Mouse (Mus musculus): Measurements from ENCODE around the gene Zfp39. TPM values are rescaled to one million over a fixed set of nuclear protein-coding genes. Genes with fewer than 3 reads are reported as not detected.
A peak's percentile ranks its signal among the peaks of the same experiment; 100 is the strongest.

Gene Zfp39
- 6.9 and 7.5 TPM in 2 replicates for polyA plus RNA-seq (2015; fragmentation: Nextera tagmentation; extraction: Ambion mirVana)

DNA sequence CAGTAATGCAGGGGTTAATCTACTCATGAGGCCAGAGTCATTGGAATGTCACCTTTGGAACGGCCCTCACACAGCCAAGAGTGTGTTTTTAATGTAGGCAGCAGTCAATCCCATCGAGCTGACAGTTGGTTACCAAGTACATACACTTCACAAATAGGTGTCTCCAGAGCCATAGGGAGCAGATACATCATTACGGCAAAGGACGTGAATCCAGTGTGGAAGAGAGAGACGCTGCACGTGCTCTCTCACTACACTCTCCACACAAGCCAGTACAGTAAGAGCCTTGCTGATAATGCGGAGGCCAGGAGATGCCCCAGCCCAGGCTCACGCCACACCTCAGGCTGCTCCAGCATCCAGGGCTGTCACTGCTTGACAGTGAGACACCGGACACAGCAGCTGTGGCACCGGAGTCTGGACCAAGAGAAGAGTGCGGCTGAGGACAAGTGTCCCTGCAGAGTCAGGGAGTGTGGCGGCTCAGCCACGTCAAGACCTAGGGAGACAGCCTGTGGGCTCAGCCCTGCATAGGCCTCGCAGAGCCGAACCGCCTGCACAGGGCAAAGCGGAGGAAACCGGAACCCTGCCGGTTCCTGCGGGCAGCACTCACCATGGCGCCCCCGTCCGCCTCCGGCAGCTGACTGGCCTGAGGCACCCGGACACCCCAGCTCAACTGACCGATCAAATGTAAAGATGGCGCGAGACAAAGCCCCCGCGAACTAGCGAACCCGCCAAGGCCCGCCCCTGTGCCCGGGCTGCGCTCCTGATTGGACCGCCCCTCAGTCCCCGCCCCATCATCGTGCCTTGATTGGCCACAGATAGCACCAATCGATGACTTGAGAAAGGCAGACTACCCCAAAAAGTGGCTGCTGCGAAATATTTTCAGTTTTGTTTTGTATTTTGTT, at the start of gene Zfp39:
Gene Zfp39 (minus strand): TSS at position 715 of the 899 bp plus-strand sequence.
- peak within 1 kb of the TSS; percentile 84 for H3K4me3 ChIP-seq
- no peaks in the 10 kb centered on the region for H3K27me3 ChIP-seq
- no peaks in the 10 kb centered on the region for H3K9me3 ChIP-seq
- WGBS: 0% methylated on average over 40 of the region's 40 CpGs
- peak within 1 kb of the TSS; percentile 82 for H3K4me2 ChIP-seq
- H3K4me1 ChIP-seq: peaks cover 12% of the 10 kb centered on the region
- peaks cover 31% of the 10 kb centered on the region for H3K36me3 ChIP-seq
- H3K27ac ChIP-seq: peak within 1 kb of the TSS; percentile 82
- H3K9ac ChIP-seq: peak within 1 kb of the TSS; percentile 92
- ATAC-seq (ENCODE audit: insufficient number of reproducible peaks, insufficient read depth, low FRiP score, low TSS enrichment, low read depth): peak; percentile 96

DNA sequence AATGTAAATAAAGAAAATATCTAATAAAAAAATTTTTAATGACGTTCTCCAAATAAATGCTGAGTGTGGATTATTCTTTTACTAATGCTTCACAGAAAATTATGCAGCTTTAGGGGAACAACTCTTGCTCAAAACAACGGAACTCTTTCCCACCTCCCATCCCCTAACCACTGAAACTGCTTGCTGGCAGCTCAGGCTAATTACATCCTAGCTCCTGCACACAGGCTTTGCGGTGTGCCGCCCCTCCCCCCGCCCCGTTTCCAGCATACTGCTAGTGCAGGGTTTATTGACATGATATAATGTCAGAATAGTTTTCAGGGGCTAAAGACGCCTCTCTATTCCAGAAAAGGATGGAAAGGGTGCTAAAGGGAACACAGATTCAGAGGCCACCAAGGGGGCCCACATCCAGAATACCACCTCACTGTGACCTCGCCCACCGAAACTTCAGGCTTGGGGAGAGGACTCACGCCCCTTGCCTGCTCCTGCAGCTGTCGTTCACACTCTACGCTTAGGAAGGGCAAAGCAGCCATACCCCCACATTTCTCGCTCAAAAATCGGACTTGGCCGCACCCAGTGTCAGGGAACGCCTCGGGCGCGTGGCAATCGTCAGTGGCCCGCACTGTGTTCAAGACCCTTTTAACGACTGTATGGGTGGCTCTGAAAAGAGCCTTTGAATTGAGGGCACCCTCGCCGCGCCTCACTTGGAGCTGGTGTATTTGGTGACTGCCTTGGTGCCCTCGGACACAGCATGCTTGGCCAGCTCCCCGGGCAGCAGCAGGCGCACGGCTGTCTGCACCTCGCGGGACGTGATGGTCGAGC, 49.5 kb upstream of the Zfp39 start:
- Histone ChIP-seq H3K27ac (peak overlapping the region; percentile 98), H3K4me3 (peak overlapping the region; percentile 84), H3K9ac (peak overlapping the region; percentile 78), H3K4me2 (peak overlapping the region; percentile 94), H3K27me3 (peaks cover 24% of the 10 kb centered on the region), H3K4me1 (peaks cover 40% of the 10 kb centered on the region), H3K9me3 (no peaks in the 10 kb centered on the region), H3K36me3 (peaks cover 8% of the 10 kb centered on the region)
- no peak for ATAC-seq (ENCODE audit: insufficient number of reproducible peaks, insufficient read depth, low FRiP score, low TSS enrichment, low read depth)
- under 1% methylated on average over 33 of the region's 33 CpGs for WGBS

DNA sequence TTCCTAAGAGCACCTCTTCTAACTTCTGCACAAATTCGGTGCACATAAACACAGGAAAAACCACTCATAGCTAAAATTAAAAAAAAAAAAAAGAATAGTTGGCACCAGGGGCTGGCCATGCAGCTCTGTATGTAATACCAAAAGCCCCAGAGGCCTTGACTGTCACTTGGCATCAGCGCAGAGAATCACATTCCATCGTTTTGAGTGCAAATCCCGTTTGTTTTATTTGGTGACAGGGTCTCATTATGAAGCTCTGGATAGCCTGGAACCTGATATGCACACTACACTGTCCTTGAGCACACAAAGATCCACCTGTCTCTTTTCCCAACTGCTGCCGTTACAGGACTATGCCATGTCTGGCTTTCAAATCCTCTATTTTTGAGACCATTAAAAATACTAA, 47.2 kb upstream of the Zfp39 start:
- Histone ChIP-seq H3K27ac (no peak overlapping the region), H3K9ac (no peak overlapping the region), H3K9me3 (no peaks in the 10 kb centered on the region), H3K4me3 (no peak overlapping the region), H3K36me3 (no peaks in the 10 kb centered on the region), H3K4me2 (no peak overlapping the region), H3K27me3 (peaks cover 26% of the 10 kb centered on the region), H3K4me1 (peaks cover 23% of the 10 kb centered on the region)
- 57% methylated on average over 5 of the region's 5 CpGs for WGBS
- ATAC-seq (ENCODE audit: insufficient number of reproducible peaks, insufficient read depth, low FRiP score, low TSS enrichment, low read depth): no peak

DNA sequence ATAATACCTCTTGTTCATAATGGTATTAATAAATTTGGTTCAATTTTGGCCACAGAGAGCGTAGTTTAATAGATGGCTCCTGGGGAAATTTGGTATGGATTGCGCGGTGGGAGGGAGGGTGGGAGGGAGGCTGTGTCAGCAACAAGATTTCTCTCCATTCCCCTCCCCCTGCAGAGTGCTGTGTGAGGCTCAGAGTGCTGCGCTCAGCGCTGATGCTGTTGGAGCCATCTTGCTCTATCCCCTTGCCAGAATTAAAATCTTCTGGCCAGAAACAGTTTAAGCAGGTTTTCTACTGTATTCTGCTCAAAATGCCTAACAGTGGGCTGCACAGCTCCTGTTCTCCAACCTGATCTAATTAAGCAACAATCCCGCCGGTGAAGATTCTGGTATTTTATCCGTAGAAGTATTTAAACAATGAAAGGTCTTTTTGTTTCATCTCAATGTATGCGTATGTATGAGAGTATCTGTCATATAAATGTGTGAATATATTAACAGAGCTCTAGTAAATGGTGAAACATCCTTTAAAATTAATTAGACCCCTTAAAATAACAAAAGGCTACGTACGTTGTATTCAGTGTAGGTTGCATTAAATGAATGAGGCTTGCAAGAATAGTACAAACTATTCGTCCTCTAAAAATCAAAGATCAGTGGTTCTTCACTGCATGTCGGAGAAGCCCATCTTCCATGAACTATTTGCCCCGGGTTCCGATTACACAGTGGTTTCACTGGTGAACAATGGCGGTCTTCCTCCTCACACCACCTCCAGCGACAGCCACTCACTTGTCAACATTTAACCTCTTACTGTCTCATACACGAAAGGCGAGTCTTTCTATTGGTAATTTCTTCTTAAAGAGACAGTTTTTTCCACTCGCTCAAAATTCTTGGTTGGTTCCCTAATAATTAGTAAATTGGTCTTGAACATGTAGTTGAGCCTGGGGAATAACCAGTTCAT, 45.7 kb upstream of the Zfp39 start:
- Histone ChIP-seq H3K36me3 (no peaks in the 10 kb centered on the region), H3K4me1 (peaks cover 20% of the 10 kb centered on the region; the same call in 1 of the 2 replicates), H3K9me3 (no peaks in the 10 kb centered on the region), H3K4me2 (peak overlapping the region; percentile 70), H3K4me3 (peak overlapping the region; percentile 49), H3K27me3 (peaks cover 33% of the 10 kb centered on the region), H3K9ac (peak overlapping the region; percentile 70), H3K27ac (peak overlapping the region; percentile 93)
- 6% methylated on average over 20 of the region's 20 CpGs for WGBS
- no peak for ATAC-seq (ENCODE audit: insufficient number of reproducible peaks, insufficient read depth, low FRiP score, low TSS enrichment, low read depth)

DNA sequence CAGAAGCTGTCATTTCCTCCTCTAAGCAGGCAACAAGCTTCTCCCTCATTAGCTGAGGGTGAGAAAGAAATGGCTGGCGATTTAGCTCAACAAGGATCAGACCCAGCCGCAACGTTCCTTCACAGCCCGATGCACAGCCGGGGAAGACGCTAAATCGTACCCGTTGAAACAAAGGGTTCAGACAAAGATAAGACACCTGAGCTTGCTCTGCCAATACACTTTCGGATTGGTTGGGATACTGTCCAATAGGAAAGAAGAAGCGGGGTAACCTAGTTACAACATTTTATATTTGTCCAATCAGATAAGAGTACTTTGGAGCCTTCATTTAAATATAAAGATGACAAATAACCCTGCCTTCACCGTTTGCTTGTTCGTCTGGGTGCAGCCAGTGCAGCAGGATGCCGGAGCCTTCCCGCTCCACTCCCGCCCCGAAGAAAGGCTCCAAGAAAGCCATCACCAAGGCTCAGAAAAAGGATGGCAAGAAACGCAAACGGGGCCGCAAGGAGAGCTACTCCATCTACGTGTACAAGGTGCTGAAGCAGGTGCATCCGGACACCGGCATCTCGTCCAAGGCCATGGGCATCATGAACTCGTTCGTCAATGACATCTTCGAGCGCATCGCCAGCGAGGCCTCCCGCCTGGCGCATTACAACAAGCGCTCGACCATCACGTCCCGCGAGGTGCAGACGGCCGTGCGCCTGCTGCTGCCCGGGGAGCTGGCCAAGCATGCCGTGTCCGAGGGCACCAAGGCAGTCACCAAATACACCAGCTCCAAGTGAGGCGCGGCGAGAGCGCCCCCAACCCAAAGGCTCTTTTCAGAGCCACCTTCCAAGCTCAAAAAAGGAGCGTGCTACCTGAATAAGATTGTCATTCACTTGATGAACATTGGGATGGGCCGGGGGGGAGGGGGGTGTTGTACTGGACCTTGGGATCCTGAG, 44.8 kb upstream of the Zfp39 start, which contains the start of gene Hist3h2ba:
Gene Hist3h2ba (plus strand): TSS at position 379 of the 938 bp plus-strand sequence.
- H3K4me3 ChIP-seq: peak within 1 kb of the TSS; percentile 49
- WGBS: under 1% methylated on average over 48 of the region's 48 CpGs
- peak; percentile 85 for ATAC-seq (ENCODE audit: insufficient number of reproducible peaks, insufficient read depth, low FRiP score, low TSS enrichment, low read depth)
- peak within 1 kb of the TSS; percentile 93 for H3K27ac ChIP-seq
- peak within 1 kb of the TSS; percentile 70 for H3K9ac ChIP-seq
- H3K36me3 ChIP-seq: no peaks in the 10 kb centered on the region
- peak within 1 kb of the TSS; percentile 70 for H3K4me2 ChIP-seq
- peaks cover 38% of the 10 kb centered on the region for H3K27me3 ChIP-seq
- no peaks in the 10 kb centered on the region for H3K9me3 ChIP-seq
- H3K4me1 ChIP-seq: peaks cover 19% of the 10 kb centered on the region; the same call in 1 of the 2 replicates

DNA sequence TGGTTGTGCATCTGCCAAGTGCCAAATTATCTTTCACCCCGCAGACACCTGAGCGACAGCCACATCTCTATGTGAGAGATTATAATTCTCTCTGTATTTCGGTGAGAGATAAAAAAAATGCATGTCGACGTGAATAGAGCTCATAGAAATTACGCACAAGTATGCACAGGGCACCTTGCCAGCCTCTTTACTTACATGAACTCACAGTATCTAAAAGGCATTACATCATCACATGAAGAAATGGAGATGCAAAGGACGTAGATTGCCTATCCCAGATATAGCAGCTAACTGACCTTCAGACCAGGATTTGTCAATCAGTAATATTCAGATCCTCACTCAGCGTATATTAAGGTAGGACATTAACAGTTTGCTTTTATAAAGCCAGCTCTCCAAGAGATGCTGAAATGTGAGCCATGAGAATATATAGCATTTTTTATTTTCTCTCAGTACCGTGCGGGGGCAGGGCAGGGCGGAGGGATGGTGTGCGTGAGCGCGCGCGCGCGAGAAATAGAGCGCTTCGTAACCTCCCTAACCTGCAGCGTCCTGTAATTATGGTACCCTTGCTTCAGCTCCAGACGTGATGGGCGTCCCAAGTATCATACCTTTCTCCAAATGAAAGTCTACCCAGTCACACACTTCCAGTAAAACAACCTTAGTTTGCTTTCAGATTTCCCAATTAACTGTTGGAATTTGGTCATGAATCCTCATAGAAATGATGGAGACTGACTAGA, 43.9 kb upstream of the Zfp39 start:
- peak overlapping the region; percentile 49 for H3K4me3 ChIP-seq

DNA sequence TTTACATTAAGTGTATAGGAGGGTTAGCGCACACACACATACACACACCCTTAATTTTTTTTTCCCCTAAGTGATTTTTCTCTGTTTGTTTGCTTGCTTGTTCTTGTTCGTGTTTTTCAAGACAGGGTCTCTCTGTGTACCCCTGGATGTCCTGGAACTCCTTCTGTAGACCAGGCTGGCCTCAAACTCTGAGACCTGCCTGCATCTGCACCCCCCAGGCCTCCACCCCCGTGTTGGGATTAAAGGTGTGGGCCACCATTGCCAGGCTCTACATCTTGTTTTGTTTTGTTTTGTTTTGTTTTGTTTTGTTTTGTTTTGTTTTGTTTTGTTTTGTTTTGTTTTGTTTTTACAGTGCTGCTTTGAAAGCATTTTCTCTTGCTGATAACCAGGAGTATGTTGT, 43.3 kb upstream of the Zfp39 start:
- Histone ChIP-seq H3K9ac (no peak overlapping the region), H3K9me3 (no peaks in the 10 kb centered on the region), H3K4me2 (peak overlapping the region; percentile 70), H3K4me1 (peaks cover 13% of the 10 kb centered on the region; the same call in 1 of the 2 replicates), H3K4me3 (no peak overlapping the region), H3K27me3 (peaks cover 38% of the 10 kb centered on the region), H3K27ac (no peak overlapping the region), H3K36me3 (no peaks in the 10 kb centered on the region)
- ATAC-seq (ENCODE audit: insufficient number of reproducible peaks, insufficient read depth, low FRiP score, low TSS enrichment, low read depth): no peak
- 73% methylated on average over 3 of the region's 3 CpGs for WGBS

More for the DNA sequence above, 43.9 kb upstream of the Zfp39 start:
- peaks cover 14% of the 10 kb centered on the region; the same call in 1 of the 2 replicates for H3K4me1 ChIP-seq
- peak overlapping the region; percentile 54 for H3K9ac ChIP-seq
- H3K27me3 ChIP-seq: peaks cover 38% of the 10 kb centered on the region
- peak overlapping the region; percentile 93 for H3K27ac ChIP-seq
- H3K36me3 ChIP-seq: no peaks in the 10 kb centered on the region
- ATAC-seq (ENCODE audit: insufficient number of reproducible peaks, insufficient read depth, low FRiP score, low TSS enrichment, low read depth): no peak; the same call in 1 of the 2 replicates
- H3K9me3 ChIP-seq: no peaks in the 10 kb centered on the region
- H3K4me2 ChIP-seq: peak overlapping the region; percentile 70
- 15% methylated on average over 23 of the region's 23 CpGs for WGBS

DNA sequence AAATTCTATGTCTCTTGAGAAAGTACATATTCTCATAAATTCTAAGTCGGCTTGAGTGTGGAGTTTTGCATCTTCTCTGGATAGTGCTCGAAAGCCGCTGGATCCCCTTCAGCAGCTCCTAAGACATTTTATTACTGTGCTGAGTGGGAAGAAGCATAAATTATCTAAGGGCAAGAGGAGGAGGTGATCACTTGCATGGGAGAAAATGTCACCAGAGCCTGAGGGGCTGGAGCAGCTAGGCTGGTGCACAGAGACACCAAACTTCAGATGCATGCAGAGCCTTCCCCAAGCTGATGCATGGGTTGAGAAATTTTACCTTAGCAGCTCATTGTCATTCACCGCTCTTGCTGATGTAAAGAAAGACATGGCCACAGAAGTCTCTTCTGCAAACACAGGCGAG, 40.1 kb upstream of the Zfp39 start:
- Histone ChIP-seq H3K4me1 (peaks cover 5% of the 10 kb centered on the region; the same call in 1 of the 2 replicates), H3K27ac (no peak overlapping the region), H3K9ac (no peak overlapping the region; the same call in 1 of the 2 replicates), H3K9me3 (no peaks in the 10 kb centered on the region), H3K4me3 (no peak overlapping the region), H3K27me3 (peaks cover 17% of the 10 kb centered on the region), H3K36me3 (no peaks in the 10 kb centered on the region), H3K4me2 (no peak overlapping the region)
- 70% methylated on average over 5 of the region's 5 CpGs for WGBS
- no peak for ATAC-seq (ENCODE audit: insufficient number of reproducible peaks, insufficient read depth, low FRiP score, low TSS enrichment, low read depth)

DNA sequence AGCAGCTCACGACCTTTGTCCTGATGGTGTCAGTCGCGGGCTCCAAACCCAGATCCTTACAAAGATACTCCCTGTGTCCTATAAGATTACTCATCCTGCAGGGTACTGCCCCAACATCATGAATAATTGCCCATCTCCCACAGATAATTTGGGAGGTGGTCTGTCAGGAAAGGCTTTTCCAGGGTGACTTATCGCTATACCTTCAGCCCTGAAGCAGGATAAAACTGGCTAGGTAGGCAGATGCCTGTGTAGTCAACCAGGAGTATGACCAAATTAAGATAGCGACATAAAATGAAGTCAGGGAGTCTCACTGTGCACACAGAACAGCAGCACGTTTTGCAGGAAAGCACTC, 35.0 kb upstream of the Zfp39 start:
- Histone ChIP-seq H3K27ac (peak overlapping the region; percentile 94), H3K9me3 (no peaks in the 10 kb centered on the region), H3K36me3 (peaks cover 26% of the 10 kb centered on the region), H3K27me3 (0 out of 2 replicates have a peak, but pooled peaks cover under 1% of the 10 kb centered on the region), H3K9ac (peak overlapping the region; percentile 98), H3K4me2 (peak overlapping the region; percentile 76), H3K4me1 (peaks cover 18% of the 10 kb centered on the region), H3K4me3 (peak overlapping the region; percentile 93)
- 18% methylated on average over 6 of the region's 6 CpGs for WGBS
- 0 out of 2 replicates have a peak, but pooled peaks have one; percentile 2 for ATAC-seq (ENCODE audit: insufficient number of reproducible peaks, insufficient read depth, low FRiP score, low TSS enrichment, low read depth)

Measured in embryonic facial prominence, embryonic 13.5 days (tissue).